Mouse (Mus musculus) 3134 (cell line): ENCODE measurements at regions not wholly inside any gene's neighbourhood (a gene's known extent, or its start where the extent isn't known, plus 50 kb on each side); places are given as distances from the start of the nearest gene placed in this dataset.

Experiments
- DNase-seq: peaks from one replicate; pipeline ENCODE4 v3.0.0-alpha.2; 2011; ENCODE audit warnings: low spot score; ENCODE audit not compliant: insufficient read length; ENCODE audit errors: extremely low read depth

DNA sequence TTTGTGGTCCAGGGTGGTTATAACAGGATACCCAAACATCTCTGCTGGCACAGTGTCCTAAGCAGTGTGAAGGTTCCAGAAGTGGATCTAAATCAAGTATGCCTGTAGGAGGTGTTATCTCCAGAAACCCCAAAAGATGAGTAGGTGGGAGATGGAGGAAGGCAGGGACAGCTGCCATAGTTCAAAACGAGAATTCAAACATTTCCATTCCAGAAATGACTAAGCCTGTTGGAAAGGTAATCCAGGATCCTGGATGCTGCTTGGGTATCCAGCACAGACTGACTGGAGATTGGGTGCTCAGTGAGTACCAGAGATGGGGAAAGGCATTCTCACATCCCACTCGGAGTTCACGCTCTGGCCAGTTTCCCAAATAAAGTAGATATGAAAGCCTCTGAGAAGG lies 607.9 kb upstream of the Kdm8 start:
- DNase-seq, result no peak

DNA sequence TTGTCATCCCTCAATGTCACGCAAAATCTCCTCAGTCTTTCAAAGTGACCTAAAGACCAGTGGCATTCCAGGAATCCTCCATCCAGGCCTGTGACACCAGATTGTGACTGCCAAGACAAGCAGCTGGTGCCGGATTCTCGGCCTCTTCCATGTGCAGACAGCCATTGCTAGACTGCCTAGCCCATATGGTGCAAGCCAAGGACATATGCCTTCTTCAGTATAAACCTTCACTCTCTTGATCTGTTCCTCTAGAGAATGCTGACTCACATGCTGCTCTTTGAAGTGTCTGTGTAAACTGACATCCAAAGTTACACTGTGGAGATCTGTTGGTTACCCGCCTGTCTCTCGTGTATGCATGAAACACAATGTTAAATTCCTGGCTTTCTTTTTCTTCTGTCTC lies 589.4 kb upstream of the Kdm8 start:
- DNase-seq, result no peak

DNA sequence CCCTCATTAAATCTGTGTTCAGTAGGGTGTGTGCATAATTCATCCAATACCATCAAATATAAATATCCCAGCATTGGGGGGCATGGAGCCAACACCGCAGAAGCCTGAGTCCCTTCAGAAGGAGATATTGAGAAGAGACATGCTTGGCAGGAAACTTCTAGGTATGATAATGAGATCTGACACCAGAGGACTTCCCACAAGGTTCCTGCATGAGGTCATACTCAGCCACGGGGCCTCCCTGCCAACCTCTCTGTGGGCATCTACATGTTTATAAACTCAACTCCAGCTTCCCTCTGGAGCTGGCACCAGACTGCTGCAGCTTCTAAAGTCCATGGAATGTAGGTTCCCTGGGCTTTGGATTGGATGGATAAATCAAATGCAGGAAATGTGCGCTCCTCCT lies 587.4 kb upstream of the Kdm8 start:
- DNase-seq, result no peak

DNA sequence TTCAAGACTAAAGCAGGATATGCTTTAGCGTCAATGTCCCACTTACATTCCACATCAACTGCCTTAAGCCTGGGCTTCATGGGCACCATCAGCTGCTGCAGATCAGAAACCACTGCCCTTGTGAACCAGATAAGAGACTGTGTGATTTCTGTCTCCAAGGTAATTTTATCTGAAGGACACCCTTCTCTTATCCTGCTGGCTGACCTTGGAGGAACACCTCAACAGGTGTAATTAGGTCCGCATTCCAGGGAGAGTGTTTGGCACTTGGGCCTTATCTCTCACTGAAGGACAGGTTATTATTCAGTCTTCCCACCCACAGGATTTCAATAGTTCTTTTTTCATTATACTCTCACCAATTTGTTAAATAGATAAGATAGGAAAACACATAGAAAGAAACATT lies 583.1 kb upstream of the Kdm8 start:
- DNase-seq, result no peak

DNA sequence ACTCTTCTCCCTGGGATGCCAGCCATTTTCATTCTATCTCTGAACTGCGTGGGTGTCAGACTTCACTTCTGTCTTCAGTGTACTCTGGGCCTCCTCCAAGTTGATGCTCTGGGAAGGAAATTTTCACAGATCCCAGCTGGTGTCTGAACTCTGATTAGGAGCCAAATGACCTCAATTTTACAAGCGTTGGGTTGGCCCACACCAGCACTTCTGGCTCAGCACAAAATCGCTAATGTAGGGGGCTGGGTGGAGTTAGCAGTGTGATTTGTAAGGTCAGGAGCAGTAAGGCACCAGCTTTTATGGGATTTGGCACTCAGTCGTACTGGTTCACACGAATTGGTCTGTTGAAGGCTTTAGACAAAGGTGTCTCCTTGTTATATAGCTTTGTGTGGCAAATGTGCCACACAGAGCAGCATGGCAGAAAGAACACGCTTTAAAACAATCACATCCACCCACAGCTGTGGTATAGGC lies 576.3 kb upstream of the Kdm8 start:
- no peak for DNase-seq

DNA sequence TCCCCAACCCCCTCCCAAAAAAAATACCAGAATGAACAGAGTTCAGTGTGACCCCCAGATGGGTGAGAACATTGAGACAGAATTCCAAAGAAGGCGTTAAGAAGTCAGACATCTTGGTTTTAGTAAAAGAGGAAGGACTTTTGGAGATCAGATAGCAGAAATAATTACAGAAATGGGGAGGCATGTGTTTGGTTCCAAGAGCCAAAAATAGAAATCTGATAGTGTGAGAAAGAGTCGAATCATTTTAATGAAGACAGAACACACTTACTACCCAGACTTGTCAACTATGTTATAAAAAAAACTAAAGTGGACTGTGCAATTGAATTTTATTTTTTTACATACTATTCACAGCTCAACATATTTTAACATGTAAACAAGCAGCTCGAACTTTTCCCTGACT lies 575.9 kb upstream of the Kdm8 start:
- no peak for DNase-seq

DNA sequence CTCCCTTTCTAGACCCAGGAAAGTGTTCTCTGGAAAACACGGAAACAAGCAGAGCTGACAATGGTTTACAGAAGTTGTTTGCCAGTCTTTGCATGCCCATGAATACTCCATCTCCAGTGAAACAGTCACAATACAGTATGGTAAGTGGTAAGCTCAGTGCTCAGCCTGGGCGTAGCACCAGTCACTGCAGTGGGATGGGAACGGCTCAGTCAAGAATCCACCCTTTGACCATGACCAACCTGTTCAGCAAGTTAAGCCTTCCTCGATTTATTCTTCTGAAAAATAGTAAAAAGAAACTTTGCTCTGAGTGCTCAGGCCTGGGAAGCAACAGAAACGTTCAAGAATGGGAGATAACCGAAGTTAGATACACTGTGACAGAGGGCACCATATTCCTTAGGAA lies 563.7 kb upstream of the Kdm8 start:
- DNase-seq, result no peak

DNA sequence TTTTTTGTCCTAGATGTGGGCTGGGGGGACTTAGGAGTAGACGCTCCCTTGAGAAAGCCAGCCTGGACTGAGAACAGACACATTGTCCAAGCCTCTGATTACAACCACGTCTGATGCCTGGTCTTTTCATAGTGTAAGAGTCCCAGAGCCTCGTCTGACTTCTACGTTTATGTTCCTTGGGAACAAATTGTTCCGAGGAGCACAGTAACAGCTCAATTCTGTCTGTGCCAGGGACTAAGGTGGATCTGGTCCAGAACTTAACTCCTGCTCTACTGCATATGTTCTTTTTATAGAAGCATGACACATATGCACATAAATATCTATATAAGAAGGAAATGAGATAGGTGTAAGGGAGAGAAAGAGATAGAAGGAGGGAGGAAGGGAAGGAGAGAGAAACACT lies 537.2 kb upstream of the Kdm8 start:
- no peak for DNase-seq

DNA sequence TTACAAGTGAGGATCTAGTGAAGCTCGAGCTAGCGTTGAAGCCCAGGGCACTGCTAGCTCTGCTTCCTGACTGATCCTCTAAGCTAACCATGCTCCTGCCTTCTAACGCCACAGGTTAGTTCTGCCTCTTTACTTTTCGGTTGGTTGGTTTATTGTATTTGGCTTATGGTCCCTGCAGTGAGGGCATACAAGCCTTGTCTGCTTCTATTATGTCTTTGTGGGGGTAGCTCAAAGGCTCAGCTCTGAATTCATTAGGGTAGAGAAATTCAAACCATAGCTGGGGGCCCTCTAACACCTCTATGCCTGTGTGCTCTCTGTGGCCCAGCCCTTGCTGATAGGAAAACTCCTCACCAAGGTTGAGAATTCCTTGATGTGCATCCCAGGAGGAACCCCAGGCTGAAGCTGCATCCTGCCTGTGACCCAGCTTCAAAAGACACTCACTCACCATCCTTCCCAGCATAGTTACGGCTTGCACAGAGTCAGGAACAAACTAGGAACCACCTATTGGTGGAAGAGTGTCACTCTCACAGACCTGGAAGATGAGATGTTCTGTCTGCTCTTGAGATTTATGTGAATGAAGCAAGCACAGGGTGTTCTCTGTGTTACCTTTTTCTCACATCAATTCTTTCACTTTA lies 536.7 kb upstream of the Kdm8 start:
- DNase-seq, result no peak

DNA sequence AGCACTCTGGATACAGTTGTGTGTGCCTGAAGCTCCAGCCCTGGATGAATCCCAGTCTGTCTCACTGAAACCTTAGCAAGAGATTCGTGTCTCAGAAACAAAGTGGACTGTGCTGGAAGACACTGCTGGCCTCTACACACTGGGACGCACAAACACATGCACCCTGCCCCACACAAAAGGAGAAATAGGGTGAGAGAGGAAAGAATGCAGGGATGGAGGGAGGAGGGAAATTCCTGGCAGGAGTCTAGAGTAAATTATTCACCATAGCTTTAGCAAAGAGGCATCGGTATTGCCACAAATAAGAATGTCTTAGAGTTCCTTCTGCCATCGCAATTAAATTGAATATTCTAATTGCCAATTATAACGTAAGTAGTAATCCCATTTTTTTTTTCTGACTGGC lies 530.4 kb upstream of the Kdm8 start:
- no peak for DNase-seq

DNA sequence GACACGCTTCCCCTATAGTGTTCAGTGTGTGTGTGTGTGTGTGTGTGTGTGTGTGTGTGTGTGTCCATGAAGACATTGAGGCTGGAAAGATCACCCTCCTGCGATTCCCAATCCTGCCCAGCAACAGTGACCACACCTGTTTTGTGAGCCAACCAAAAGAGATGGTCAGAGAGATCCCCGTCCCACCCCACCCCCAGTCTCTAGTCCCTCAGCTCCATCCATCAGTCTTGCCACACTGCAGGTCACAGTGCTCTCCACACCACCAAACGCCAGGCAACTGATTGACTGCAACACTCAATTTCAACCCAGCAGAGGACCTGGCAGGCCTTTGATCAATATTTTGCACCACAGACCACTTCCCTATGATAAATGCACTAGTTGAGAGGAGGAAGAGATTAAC lies 530.0 kb upstream of the Kdm8 start:
- DNase-seq, result no peak

DNA sequence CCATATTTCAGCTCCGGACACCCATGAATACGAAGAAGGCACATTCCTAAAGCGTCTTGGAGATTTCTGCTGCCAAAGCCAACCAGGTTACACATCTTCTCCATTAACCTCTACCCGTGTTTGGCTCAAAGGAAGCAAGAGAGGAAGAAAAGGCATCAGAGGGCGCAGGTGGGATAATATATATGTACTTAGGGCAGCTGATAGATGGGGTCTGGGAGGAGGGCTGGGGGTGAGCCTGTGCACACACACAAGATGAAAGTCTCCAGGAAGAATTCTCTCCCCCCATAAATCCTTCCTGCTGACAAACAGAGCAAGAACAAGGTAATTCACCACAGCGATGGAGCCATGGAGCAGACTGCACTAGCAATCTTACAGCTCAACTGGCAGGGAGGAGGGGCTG lies 529.5 kb upstream of the Kdm8 start:
- no peak for DNase-seq

DNA sequence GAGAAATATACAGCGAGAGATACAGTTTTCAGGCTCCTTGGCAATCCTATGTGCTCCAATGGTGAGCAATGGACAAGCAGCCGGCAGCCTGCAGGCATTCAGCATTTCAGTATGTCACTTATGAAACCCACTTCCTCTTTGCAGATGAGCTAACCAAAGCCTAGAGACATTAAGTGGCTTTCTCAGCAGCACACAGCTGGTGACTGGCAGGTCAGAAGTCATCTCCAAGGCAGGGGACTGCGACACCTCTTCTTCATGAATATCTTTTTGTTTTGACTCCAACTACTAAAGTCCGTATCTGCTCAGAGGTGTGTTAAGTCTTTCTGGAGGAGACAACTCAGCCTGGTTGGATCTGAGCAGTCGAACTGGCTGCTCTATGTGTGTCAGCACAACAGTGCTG lies 528.8 kb upstream of the Kdm8 start:
- no peak for DNase-seq

DNA sequence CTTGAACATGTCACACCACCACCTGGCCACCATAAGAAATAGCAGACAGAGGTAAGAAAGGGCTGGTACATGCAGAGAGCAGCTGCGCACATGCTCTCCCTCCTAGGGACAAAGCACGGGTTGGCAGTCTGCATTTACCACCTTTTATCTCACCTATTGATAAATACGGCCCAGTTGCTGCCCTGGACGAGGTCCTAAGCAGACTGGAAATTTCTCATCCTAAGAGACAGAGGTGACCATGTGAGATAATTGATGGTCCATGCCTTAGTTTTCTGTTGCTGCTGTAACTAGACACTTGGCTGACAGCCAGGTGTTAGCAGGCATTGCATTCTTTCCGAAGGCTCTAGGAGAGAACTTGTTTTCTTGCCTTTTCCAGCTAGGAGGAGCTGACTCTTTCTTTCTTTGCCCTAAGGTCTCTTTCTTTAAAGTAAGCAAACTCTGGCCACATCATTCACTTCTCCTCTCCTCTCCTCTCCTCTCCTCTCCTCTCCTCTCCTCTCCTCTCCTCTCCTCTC lies 526.8 kb upstream of the Kdm8 start:
- no peak for DNase-seq

DNA sequence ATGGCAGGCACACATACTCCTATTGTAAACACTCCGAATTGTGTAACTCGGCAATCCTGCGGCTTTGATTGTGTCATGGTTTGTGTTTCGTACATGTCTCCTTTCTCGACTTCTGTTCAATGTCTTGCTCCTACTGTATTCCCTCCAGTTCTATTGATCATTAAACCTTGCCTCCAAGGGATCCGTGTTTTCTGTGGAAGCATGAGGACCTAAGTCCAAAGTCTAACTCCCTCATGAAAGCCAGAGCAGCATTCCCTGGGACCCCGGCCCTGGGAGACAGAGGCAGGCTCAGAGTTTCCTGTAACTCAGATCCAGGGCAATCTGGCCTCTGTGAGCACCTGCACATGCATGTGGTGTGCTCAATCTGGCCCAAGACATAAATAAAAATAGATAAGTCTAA lies 521.7 kb upstream of the Kdm8 start:
- DNase-seq, result no peak

DNA sequence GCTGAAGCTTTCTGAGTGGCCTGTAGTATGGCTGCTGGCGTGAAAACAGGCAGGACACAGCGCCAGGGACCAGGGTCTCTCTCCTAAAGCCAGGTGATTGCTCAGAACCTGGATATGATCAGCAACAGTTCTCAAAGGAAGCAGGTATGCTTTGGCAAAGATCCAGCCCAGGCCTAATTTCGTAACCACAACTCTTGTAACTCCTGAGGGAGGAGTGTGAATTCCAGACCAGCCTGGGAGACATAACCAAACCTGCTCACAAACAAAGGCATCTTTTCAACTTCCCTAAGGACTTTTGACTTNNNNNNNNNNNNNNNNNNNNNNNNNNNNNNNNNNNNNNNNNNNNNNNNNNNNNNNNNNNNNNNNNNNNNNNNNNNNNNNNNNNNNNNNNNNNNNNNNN lies 510.9 kb upstream of the Kdm8 start:
- no peak for DNase-seq

DNA sequence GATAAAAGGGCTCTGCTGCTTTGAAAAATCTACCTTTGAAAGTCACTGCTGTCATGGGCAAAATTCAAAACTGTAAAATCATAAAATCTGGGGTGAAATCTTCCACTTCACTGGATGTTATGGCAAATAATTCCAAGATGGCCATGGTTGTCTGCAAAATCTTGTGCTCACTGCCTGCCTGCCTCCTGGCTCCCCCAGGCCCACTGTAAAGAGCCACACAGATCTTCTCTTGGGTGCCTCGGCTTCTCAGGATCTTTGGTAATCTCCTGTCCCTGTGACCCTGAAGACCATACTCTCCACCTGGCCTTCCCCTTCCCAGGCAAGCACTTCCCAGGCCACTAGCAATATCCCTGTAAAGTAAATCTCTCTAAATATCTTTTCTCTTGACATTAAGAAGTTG lies 505.1 kb upstream of the Kdm8 start:
- DNase-seq, result no peak

DNA sequence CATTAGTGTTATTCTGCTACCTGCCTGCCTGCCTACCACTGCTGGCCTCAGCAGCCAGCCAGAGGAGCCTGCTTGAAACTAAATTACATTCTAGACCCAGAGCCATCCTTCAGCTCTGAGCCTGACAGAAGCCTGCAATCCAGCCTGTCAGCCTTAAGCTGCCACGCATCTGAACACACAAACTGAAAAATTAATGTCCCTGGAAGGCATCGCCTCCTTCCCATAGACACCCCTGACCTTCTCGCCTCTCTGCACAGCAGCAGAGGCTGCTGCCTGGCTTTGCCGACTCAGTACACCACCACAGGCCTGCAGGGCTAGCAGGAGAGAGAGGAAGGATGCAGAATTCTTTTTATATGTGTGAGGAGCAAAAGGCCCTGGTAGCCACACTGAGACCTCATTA lies 502.9 kb upstream of the Kdm8 start:
- DNase-seq, result no peak

DNA sequence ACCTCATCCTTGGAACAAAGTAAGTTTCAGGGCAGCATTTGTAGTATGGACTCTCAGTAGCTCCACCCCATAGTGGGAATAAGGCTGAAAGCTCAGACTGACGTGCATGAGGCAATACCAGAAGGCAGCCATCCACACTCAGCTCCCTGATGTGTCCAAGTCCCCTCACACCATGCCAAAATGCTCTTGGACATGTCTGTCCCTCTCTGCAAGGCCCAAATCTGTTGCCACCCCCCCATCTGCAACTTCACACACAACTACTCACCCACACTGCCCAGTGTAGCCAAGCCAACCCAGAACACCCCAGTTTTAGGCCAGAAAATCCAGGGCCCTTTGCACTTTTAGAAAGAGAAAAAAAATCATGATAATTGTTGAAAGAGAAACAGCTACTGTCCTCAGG lies 498.1 kb upstream of the Kdm8 start:
- DNase-seq, result no peak

DNA sequence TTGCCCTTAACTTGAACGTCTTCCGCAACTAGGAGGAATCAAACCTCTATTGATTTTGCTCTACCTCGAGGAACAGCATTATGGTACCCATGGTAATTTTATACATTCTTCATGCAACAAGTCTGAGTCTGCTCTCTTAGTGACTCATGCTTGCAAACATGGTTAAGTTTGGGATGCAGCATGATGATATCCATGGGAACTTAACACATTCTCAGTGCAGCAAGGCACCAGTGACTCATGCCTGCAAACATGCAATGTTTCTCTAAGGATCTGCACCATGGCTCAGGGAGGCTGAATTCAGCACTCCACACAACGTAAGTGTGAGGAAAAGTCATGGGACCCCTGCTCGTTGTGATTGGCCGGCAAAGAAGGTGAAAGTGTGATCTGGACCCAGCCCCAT lies 487.1 kb upstream of the Kdm8 start:
- DNase-seq, result no peak

DNA sequence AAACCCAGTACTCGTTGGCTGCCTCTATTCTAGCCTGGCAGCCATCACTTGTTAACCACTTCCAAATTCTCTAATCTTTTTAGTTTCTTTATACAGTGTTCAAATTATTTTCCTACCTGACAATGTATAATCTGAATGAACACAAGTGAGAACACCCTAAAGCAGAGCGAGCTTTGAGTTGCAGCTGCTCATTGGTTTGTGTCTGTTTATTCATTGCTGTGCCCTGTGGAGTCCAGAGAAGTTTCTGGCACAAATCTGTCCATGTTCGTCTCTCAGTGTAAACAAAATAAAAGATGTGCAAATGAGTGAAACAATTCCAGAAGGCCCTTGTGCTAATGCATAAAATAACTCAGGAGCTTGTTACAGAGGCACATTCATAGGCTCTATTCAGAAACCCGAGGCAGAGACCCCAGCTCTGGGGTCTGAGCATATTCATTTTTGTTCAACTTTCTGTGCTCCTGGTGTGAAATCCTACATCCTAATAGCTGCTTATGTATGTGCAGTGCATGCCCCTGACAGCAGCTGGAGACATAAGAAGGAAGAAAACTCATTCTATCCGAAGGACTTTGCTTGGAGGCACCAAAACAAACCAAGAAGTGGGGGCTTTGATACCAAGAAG lies 469.5 kb upstream of the Kdm8 start:
- no peak for DNase-seq

DNA sequence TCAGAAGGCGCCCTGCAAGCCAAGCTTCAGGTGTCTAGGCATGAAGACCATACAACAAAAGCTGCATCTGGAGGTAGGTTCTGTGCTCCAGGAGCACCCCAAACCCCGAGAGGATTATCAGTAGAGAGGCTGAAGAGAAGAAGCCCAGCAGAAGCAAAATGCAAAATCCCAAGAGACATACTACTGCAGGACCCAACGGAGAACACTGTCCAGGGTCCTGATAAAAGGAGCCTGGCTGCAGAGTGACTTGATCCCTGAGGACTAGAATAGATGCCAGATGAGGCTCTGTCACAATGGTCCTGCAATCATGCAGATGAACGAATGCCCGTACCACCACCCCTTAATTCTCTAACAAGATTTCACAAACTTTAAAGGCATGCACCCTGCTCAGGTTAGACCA lies 455.0 kb upstream of the Kdm8 start:
- DNase-seq, result no peak

DNA sequence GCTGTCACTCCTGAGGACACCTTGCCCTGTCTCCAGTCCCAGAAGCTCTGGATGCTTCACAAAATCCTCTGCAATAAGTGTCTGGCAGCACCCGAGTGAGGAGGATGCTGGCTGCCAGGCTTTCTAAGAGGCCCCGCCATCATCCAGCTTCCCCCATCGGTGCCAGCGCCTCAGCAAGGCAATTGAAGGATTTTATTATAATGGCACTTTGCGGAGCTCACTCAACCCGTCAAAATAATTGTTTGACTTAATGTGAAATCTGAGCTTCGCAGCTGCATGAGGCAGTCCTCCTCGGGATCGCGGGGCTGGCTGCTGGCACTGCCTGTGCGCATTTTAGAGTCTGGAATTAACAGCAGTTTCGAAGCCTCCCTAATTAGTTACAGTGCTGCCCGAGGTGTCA lies 453.8 kb upstream of the Kdm8 start:
- DNase-seq, result no peak
